26 mouse cellular contexts compared by ENCODE assay signal in the genomic region with DNA sequence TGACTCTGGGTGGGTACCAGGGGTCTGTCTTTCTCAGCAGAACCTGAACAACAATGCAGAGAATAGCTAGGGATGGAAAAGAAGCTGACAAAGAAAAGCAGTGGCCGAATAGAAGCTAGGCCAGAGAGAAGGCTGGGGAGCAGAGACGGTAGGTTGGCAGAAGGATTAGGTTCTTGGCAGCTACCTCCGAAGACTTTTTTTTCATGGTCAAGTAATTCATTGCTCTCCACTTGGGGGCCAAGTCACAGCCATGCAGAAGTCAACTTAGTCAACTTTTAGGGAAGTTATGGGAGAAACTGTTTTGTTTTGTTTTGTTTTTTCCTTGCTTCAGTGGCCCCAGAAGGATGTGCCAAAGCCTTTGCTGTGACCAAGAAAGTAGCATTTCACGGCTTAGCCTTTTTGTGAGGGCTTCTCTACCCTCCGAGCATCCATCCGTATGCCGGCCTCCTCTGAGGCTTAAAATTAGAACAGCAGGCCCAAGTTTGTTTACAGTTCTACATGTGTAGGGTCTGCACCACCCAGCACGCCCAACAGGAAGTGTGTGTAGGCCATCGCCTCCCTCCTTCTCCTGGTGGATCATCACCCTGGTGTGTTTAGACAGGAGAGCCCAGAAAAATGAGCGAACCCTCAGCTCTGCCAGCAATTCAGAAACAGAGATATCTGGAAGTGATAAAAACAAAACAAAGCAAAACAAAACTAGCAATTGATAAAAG.
DNase-seq lines count a peak whose midpoint lies in the region; ATAC-seq and TF ChIP-seq lines count a peak whose summit lies in the region.
"Had no signal": no experiment of that assay in that cellular context is flagged by ENCODE, and none has a peak within 500 bp of the region (broad histone marks: within the 10 kb centered on the region; RNA-seq: fewer than 3 reads in every experiment).

No protein-coding gene starts in this region.

- H3K27me3 ChIP-seq in limb, embryonic 11.5 days (ENCODE audit: control insufficient read depth, insufficient read depth, low read length), result peaks cover 5% of the 10 kb centered on the region; the same call in 1 of the 2 replicates
- peaks cover 28% of the 10 kb centered on the region; the same call in 1 of the 2 replicates for H3K27me3 ChIP-seq in limb, embryonic 10.5 days (ENCODE audit: low read depth, poor library complexity, severe bottlenecking)
- H3K27me3 ChIP-seq in forebrain, embryonic 12.5 days, result no peaks in the 10 kb centered on the region
- H3K27me3 ChIP-seq: embryonic facial prominence, embryonic 13.5 days; hindbrain, embryonic 13.5 days; limb, embryonic 15.5 days; midbrain, embryonic 15.5 days; neural tube, embryonic 13.5 days had no signal

- no peak overlapping the region for H3K9ac ChIP-seq in limb, embryonic 11.5 days (ENCODE audit: low read length)
- H3K9ac ChIP-seq in forebrain, embryonic 12.5 days, result no peak overlapping the region
- H3K9ac ChIP-seq: embryonic facial prominence, embryonic 13.5 days; hindbrain, embryonic 13.5 days; limb, embryonic 15.5 days; liver, embryonic 14.5 days; midbrain, embryonic 15.5 days; neural tube, embryonic 13.5 days had no signal

- H3K36me3 ChIP-seq in limb, embryonic 11.5 days (ENCODE audit: control insufficient read depth, insufficient read depth, low read length), result no peaks in the 10 kb centered on the region
- H3K36me3 ChIP-seq in limb, embryonic 10.5 days, result no peaks in the 10 kb centered on the region
- H3K36me3 ChIP-seq in forebrain, embryonic 12.5 days (replicated peaks), result no peaks in the 10 kb centered on the region
- H3K36me3 ChIP-seq: embryonic facial prominence, embryonic 13.5 days; hindbrain, embryonic 13.5 days; limb, embryonic 15.5 days; midbrain, embryonic 15.5 days; neural tube, embryonic 13.5 days had no signal

- H3K4me3 ChIP-seq in gastrocnemius, adult 2 months, result no peak overlapping the region
- no peak overlapping the region for H3K4me3 ChIP-seq in limb, embryonic 11.5 days (ENCODE audit: low read depth, low read length)
- H3K4me3 ChIP-seq in limb, embryonic 10.5 days, result no peak overlapping the region
- no peak overlapping the region for H3K4me3 ChIP-seq in forebrain, embryonic 12.5 days (replicated peaks)
- H3K4me3 ChIP-seq: embryonic facial prominence, embryonic 13.5 days; hindbrain, embryonic 13.5 days; limb, embryonic 15.5 days; midbrain, embryonic 15.5 days; myocyte; neural tube, embryonic 13.5 days had no signal

- peak overlapping the region; percentile 20; the same call in 1 of the 2 replicates for H3K27ac ChIP-seq in gastrocnemius, adult 2 months
- no peak overlapping the region for H3K27ac ChIP-seq in limb, embryonic 11.5 days (replicated peaks; ENCODE audit: low read depth, low read length)
- H3K27ac ChIP-seq in limb, embryonic 10.5 days, result no peak overlapping the region
- no peak overlapping the region for H3K27ac ChIP-seq in forebrain, embryonic 12.5 days
- H3K27ac ChIP-seq: embryonic facial prominence, embryonic 13.5 days; hindbrain, embryonic 13.5 days; limb, embryonic 15.5 days; liver, embryonic 14.5 days; midbrain, embryonic 15.5 days; neural tube, embryonic 13.5 days had no signal

- no peak for ATAC-seq in limb, embryonic 11.5 days (ENCODE audit: insufficient number of reproducible peaks, low FRiP score, low TSS enrichment, low read depth)
- no peak for ATAC-seq in forebrain, embryonic 12.5 days (ENCODE audit: low FRiP score)
- ATAC-seq: forebrain, embryonic 14.5 days; inflammation-experienced regulatory T-cells, adult 6 months; midbrain, embryonic 15.5 days had no signal

- no peak overlapping the region for H3K4me2 ChIP-seq in limb, embryonic 11.5 days (ENCODE audit: low read depth, severe bottlenecking)
- no peak overlapping the region for H3K4me2 ChIP-seq in forebrain, embryonic 12.5 days
- H3K4me2 ChIP-seq: embryonic facial prominence, embryonic 13.5 days; hindbrain, embryonic 13.5 days; limb, embryonic 15.5 days; midbrain, embryonic 15.5 days; neural tube, embryonic 13.5 days had no signal

- DNase-seq in adrenal gland, postnatal 14 days, result peak; percentile 14
- DNase-seq in adrenal gland, adult 8-10 months, result no peak
- DNase-seq in gastrocnemius, adult 2 months, result peak; percentile 17
- DNase-seq in gastrocnemius, postnatal 25 days, result no peak
- peak; percentile 11 for DNase-seq in limb, embryonic 11.5 days (ENCODE audit: low spot score)
- no peak for DNase-seq in limb, embryonic 10.5 days (ENCODE audit: low spot score)
- peak; percentile 62 for DNase-seq in adipocyte (ENCODE audit: low spot score)
- DNase-seq: cerebellum, adult 11-12 months; gastrocnemius, postnatal 10 days; heart, adult 18-20 months; kidney, adult 8-10 months; kidney, postnatal 25 days; layer of hippocampus, postnatal 36 days; retina, postnatal 1 day; right cerebral cortex, postnatal 25 days; spleen, adult 18-20 months had no signal

- WGBS in limb, embryonic 11.5 days, result 43% methylated on average over 10 of the region's 10 CpGs
- WGBS in limb, embryonic 10.5 days, result 54% methylated on average over 10 of the region's 10 CpGs
- 86% methylated on average over 10 of the region's 10 CpGs for WGBS in forebrain, embryonic 12.5 days

- TF ChIP-seq CTCF in gastrocnemius, adult 2 months (IDR thresholded peaks at IDR 0.05), result no peak

- no peaks in the 10 kb centered on the region for H3K4me1 ChIP-seq in limb, embryonic 11.5 days (ENCODE audit: control insufficient read depth, insufficient read depth, low read length)
- H3K4me1 ChIP-seq in limb, embryonic 10.5 days, result peaks cover 17% of the 10 kb centered on the region
- H3K4me1 ChIP-seq in forebrain, embryonic 12.5 days, result no peaks in the 10 kb centered on the region
- H3K4me1 ChIP-seq: embryonic facial prominence, embryonic 13.5 days; hindbrain, embryonic 13.5 days; limb, embryonic 15.5 days; midbrain, embryonic 15.5 days; neural tube, embryonic 13.5 days had no signal

- intact Hi-C loops in gastrocnemius, adult 2 months (cut with DNase I), result no loop called here

- H3K9me3 ChIP-seq in limb, embryonic 11.5 days (ENCODE audit: control insufficient read depth, low read length), result no peaks in the 10 kb centered on the region
- no peaks in the 10 kb centered on the region for H3K9me3 ChIP-seq in limb, embryonic 10.5 days (replicated peaks)
- H3K9me3 ChIP-seq in forebrain, embryonic 12.5 days, result no peaks in the 10 kb centered on the region
- H3K9me3 ChIP-seq: embryonic facial prominence, embryonic 13.5 days; hindbrain, embryonic 13.5 days; limb, embryonic 15.5 days; midbrain, embryonic 15.5 days; neural tube, embryonic 13.5 days had no signal

Comparison
In these comparisons a context has a peak if more than half of its experiments do, and no peak if none do; other contexts are left out.
1. DNase-seq: peak in adrenal gland, postnatal 14 days (single experiment), gastrocnemius, adult 2 months (single experiment), limb, embryonic 11.5 days (single experiment) and adipocyte (single experiment); none in adrenal gland, adult 8-10 months (single experiment), gastrocnemius, postnatal 25 days (single experiment) and limb, embryonic 10.5 days (single experiment).